8 mouse cellular contexts compared by ENCODE assay signal in genomic region chr8:48222429-48222769, GRCm38 (mm10).
DNase-seq lines count a peak whose midpoint lies in the region; ATAC-seq and TF ChIP-seq lines count a peak whose summit lies in the region.

No protein-coding gene starts in this region.

- H3K27ac ChIP-seq in cortical plate, adult 2 months (ENCODE audit: insufficient read depth, low read length), result no peak overlapping the region

- peak; percentile 85 for DNase-seq in adrenal gland, adult 2 months
- peak; percentile 86 for DNase-seq in gastrocnemius, postnatal 14 days
- peak; percentile 14 for DNase-seq in induced T-regulatory cell, adult 2 months (ENCODE audit: low read depth)
- peak; percentile 72 to 88 for DNase-seq in left cerebral cortex, adult 8-10 months (ENCODE audit: low spot score in 2 of 2)
- peak; percentile 78 to 85 for DNase-seq in right cerebral cortex, postnatal 36 days (ENCODE audit: low spot score in 2 of 2)

- no peaks in the 10 kb centered on the region for H3K4me1 ChIP-seq in cortical plate, adult 2 months (ENCODE audit: control insufficient read depth, insufficient read depth, low read length)

- peak; percentile 88 for TF ChIP-seq CTCF in cortical plate, adult 2 months (IDR thresholded peaks at IDR 0.05; ENCODE audit: extremely low read depth, insufficient read depth, low read length)

- H3K4me3 ChIP-seq in cortical plate, adult 2 months (ENCODE audit: insufficient read depth, low read length), result peak overlapping the region; percentile 8

- no peak for TF ChIP-seq POLR2A in cortical plate, adult 2 months (IDR thresholded peaks at IDR 0.05; ENCODE audit: extremely low read depth, insufficient read depth, low read length)

- intact Hi-C loops in gastrocnemius, postnatal 14 days (cut with DNase I; ENCODE audit: low total_unique reads), result loop anchor here (2.0 to 10.0 kb wide), 3 partner anchors 302 to 812 kb away; no protein-coding TSS in a partner anchor

- peak; percentile 71; the same call in 1 of the 2 replicates for ATAC-seq in megakaryocyte-erythroid progenitor cell, adult 5-6 weeks (replicated peaks; ENCODE audit: low FRiP score, low TSS enrichment, poor library complexity, severe bottlenecking)
- ATAC-seq in activated CD4-positive, CD25-positive, alpha-beta regulatory T cell, adult 4 months, result no peak

Comparison
In these comparisons a context has a peak if more than half of its experiments do, and no peak if none do; other contexts are left out.
1. DNase-seq: peak in every context shown above with its lines; median percentile 86 in gastrocnemius, postnatal 14 days; 85 in adrenal gland, adult 2 months; 82 in right cerebral cortex, postnatal 36 days; 80 in left cerebral cortex, adult 8-10 months; 14 in induced T-regulatory cell, adult 2 months.